Mouse (Mus musculus): ENCODE results near the gene Spred2. TPM values are rescaled to one million over a fixed set of nuclear protein-coding genes. Genes with fewer than 3 reads are reported as not detected.

Gene Spred2
- polyA plus RNA-seq, 1 experiment from 2014 or later: 3.5 TPM

DNA sequence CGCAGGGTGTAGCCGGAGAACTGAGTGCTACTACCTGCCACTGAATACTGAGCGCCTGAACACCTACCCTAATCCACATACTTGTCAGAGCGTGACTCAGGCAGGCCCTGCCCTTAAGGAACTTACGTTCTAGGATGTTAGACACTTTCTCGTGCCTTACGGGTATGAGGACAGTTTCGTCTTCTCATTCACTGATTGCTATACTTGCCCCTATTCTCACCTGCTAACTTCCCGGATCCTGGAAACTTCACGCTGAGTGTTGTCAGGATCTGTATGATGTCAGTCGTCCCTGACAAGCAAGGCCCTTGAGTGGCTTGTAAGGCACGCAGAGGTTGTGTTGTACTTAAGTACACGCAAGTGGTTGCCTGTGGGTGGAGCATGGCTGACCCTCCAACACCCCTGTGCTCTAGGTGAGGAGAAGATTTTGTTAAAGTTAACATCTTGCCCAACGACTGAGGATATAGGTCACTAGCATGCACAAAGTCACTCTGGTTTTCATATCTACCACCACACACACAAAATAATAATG is 8.9 kb downstream of the Spred2 start:
- H3K27ac ChIP-seq (replicated peaks): no peak overlapping the region
- H3K36me3 ChIP-seq (ENCODE audit: control insufficient read depth, insufficient read depth, low read length): no peaks in the 10 kb centered on the region
- peak; percentile 31; the same call in 1 of the 2 replicates for ATAC-seq (ENCODE audit: low FRiP score, low TSS enrichment)
- no peaks in the 10 kb centered on the region for H3K4me1 ChIP-seq (replicated peaks; ENCODE audit: control insufficient read depth, insufficient read depth)
- WGBS: 72% methylated on average over 14 of the region's 14 CpGs
- H3K9me3 ChIP-seq (ENCODE audit: control insufficient read depth, low read length): no peaks in the 10 kb centered on the region
- no peak for TF ChIP-seq EP300 (optimal IDR thresholded peaks at IDR 0.05)
- no peak; the same call in 1 of the 2 replicates for TF ChIP-seq CTCF (IDR thresholded peaks at IDR 0.05; ENCODE audit: low read depth)
- H3K4me2 ChIP-seq (replicated peaks; ENCODE audit: low read depth): no peak overlapping the region
- no peak overlapping the region for H3K9ac ChIP-seq (ENCODE audit: low read length)
- H3K27me3 ChIP-seq (ENCODE audit: control insufficient read depth, insufficient read depth, low read length): no peaks in the 10 kb centered on the region
- no peak for DNase-seq (ENCODE audit: low spot score)
- no peak overlapping the region for H3K4me3 ChIP-seq (ENCODE audit: low read depth, low read length)

DNA sequence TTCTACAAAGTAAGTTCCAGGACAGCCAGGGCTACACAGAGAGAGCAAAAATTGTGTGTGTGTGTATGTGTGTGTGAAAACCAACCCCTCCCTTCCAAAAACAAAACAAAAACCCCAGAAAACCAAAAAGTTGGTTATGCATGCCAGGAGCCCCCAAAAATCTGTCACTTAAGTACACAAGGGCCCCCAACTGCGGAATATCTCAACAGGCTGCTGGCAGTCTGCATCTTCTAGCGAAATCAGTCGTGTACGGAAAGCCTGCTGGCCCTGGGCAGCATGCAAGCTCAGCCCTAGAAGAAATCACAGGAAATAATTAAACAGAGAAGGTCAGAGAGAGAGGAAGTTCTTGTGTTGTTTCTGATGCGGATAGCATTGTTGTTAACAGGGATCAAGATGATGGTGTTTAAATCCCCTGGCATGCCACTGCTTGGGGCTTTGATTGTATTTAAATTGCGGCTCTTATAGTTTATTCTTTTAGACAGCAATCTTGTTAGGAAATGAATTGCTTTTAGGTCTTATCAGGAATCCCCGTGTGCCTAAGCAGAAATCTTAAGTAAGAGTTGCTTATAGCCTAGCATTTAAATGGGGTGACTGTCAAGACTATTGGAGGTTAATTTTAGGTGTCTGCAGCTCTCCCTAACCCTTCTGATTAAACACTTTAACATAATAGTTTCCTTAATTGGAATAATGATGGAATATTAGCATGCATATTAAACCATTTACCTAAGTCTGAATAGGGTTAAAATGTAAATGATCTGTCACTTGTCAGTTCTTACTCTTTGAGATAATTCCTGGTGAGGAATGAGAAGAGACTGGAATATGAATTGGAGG is 11.6 kb downstream of the Spred2 start:
- TF ChIP-seq CTCF (IDR thresholded peaks at IDR 0.05; ENCODE audit: low read depth) (no peak), EP300 (optimal IDR thresholded peaks at IDR 0.05) (no peak)
- Histone ChIP-seq H3K4me2 (replicated peaks; ENCODE audit: low read depth) (no peak overlapping the region), H3K27me3 (ENCODE audit: control insufficient read depth, insufficient read depth, low read length) (no peaks in the 10 kb centered on the region), H3K9ac (ENCODE audit: low read length) (no peak overlapping the region), H3K4me1 (replicated peaks; ENCODE audit: control insufficient read depth, insufficient read depth) (peaks cover 2% of the 10 kb centered on the region; the same call in 1 of the 2 replicates), H3K9me3 (ENCODE audit: control insufficient read depth, low read length) (no peaks in the 10 kb centered on the region), H3K36me3 (ENCODE audit: control insufficient read depth, insufficient read depth, low read length) (no peaks in the 10 kb centered on the region), H3K4me3 (ENCODE audit: low read depth, low read length) (no peak overlapping the region), H3K27ac (replicated peaks) (no peak overlapping the region)
- 25% methylated on average over 7 of the region's 7 CpGs for WGBS
- no peak for DNase-seq (ENCODE audit: low spot score)
- ATAC-seq (ENCODE audit: low FRiP score, low TSS enrichment): no peak

DNA sequence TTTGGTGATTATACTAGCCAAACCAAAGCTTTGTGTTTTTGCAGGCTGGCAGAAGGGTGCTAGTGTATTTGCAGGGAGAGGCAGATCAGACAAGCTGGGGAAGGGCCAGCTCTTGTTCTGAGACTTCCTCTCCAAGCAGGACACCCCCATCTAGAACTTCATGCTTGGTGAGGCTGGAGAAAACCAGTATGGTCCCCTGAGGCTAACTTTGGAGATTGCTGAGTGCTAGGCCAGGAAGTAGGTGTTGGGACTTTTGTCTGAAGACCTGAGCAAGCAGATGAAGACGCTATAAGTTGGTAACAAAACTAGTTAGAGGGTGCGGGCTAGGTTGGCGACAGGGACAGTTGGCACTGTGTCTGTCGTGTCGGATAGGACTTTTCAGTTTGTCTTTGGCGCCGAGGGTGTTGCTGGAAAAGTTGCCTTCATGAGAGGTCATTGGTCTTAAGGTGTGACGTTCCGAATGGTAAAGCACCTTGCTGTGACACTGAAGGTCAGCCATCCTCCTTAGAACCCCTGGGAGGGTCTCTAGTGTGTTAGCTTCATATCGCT is 14.4 kb downstream of the Spred2 start:
- Histone ChIP-seq H3K9me3 (ENCODE audit: control insufficient read depth, low read length) (no peaks in the 10 kb centered on the region), H3K27ac (replicated peaks) (no peak overlapping the region), H3K4me1 (replicated peaks; ENCODE audit: control insufficient read depth, insufficient read depth) (peaks cover 5% of the 10 kb centered on the region; the same call in 1 of the 2 replicates), H3K27me3 (ENCODE audit: control insufficient read depth, insufficient read depth, low read length) (no peaks in the 10 kb centered on the region), H3K36me3 (ENCODE audit: control insufficient read depth, insufficient read depth, low read length) (no peaks in the 10 kb centered on the region), H3K4me2 (replicated peaks; ENCODE audit: low read depth) (no peak overlapping the region), H3K9ac (ENCODE audit: low read length) (no peak overlapping the region), H3K4me3 (ENCODE audit: low read depth, low read length) (no peak overlapping the region)
- WGBS: 94% methylated on average over 10 of the region's 10 CpGs
- no peak for DNase-seq (ENCODE audit: low spot score)
- TF ChIP-seq CTCF (IDR thresholded peaks at IDR 0.05; ENCODE audit: low read depth) (no peak), EP300 (optimal IDR thresholded peaks at IDR 0.05) (no peak)
- ATAC-seq (ENCODE audit: low FRiP score, low TSS enrichment): no peak

DNA sequence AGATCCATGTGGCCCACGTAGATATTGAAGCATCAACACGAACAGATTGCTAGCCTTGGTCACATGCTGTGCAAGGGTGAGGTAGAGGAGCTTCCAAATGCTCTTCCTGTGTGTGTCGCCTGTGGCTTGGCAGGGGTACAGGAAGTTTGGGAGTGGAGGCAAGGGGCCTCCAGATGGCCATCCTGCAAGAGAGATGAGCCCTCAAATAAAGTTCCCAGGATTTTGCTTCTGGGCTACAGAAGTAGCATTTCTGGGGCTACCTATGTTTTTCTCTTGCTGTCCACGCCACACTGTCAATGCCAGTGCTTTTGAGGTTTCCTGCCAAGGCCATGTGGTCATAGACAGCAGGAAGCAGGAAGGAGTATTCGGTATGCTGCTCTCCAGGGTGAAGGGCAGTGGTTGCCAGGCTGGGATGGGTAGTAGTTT is 15.1 kb downstream of the Spred2 start:
- no peaks in the 10 kb centered on the region for H3K9me3 ChIP-seq (ENCODE audit: control insufficient read depth, low read length)
- DNase-seq (ENCODE audit: low spot score): no peak
- no peak overlapping the region for H3K4me3 ChIP-seq (ENCODE audit: low read depth, low read length)
- H3K36me3 ChIP-seq (ENCODE audit: control insufficient read depth, insufficient read depth, low read length): no peaks in the 10 kb centered on the region
- no peak for ATAC-seq (ENCODE audit: low FRiP score, low TSS enrichment)
- no peaks in the 10 kb centered on the region for H3K27me3 ChIP-seq (ENCODE audit: control insufficient read depth, insufficient read depth, low read length)
- H3K27ac ChIP-seq (replicated peaks): no peak overlapping the region
- WGBS: 59% methylated on average over 5 of the region's 5 CpGs
- TF ChIP-seq CTCF (IDR thresholded peaks at IDR 0.05; ENCODE audit: low read depth) (no peak), EP300 (optimal IDR thresholded peaks at IDR 0.05) (no peak)
- H3K4me1 ChIP-seq (replicated peaks; ENCODE audit: control insufficient read depth, insufficient read depth): peaks cover 5% of the 10 kb centered on the region; the same call in 1 of the 2 replicates
- H3K9ac ChIP-seq (ENCODE audit: low read length): no peak overlapping the region
- H3K4me2 ChIP-seq (replicated peaks; ENCODE audit: low read depth): no peak overlapping the region

DNA sequence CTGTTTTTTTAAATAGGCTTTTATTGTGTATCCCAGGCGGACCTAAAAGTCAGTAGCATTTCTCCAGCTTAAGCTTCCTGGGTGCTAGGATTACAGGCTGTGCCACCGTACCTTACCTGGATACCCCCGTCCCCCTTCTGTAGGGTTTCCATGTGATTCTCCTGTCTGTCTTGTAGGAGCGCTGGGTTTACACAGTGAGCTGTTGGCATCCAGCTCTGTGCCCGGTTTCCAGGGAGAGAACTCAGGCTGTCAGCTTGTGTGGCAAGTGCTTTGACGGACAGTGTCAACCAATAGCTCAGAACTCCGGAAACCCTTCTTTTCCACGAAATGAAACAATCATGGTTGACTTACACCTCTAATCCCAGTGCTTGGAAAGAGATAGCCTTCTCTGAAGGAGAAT is 15.7 kb downstream of the Spred2 start:
- H3K36me3 ChIP-seq (ENCODE audit: control insufficient read depth, insufficient read depth, low read length): no peaks in the 10 kb centered on the region
- peaks cover 5% of the 10 kb centered on the region; the same call in 1 of the 2 replicates for H3K4me1 ChIP-seq (replicated peaks; ENCODE audit: control insufficient read depth, insufficient read depth)
- WGBS: 88% methylated on average over 8 of the region's 8 CpGs
- H3K27me3 ChIP-seq (ENCODE audit: control insufficient read depth, insufficient read depth, low read length): no peaks in the 10 kb centered on the region
- DNase-seq (ENCODE audit: low spot score): no peak
- no peak overlapping the region for H3K4me2 ChIP-seq (replicated peaks; ENCODE audit: low read depth)
- no peaks in the 10 kb centered on the region for H3K9me3 ChIP-seq (ENCODE audit: control insufficient read depth, low read length)
- H3K4me3 ChIP-seq (ENCODE audit: low read depth, low read length): no peak overlapping the region
- no peak overlapping the region for H3K27ac ChIP-seq (replicated peaks)
- H3K9ac ChIP-seq (ENCODE audit: low read length): no peak overlapping the region
- no peak for TF ChIP-seq CTCF (IDR thresholded peaks at IDR 0.05; ENCODE audit: low read depth)
- no peak for TF ChIP-seq EP300 (optimal IDR thresholded peaks at IDR 0.05)
- ATAC-seq (ENCODE audit: low FRiP score, low TSS enrichment): no peak

All from stomach, postnatal 0 days (tissue).